In the genomic region with DNA sequence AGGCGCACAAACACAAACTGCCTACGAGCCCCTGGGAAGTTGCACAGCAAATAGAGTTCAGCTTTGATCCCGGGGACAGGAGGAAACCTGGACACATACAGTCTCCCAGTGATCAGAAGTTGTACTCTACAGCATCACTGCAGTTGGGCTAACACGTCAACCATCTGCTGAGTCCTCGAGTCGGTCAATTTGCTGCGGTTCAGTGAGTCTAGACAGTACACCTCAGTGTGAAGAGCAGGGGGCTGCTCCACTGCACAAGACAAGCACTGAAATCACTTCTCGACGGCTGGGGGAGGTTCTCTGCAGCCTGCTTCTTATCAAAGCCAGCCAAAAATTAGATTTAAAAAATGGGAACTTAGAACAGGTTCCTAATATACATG, we compare ENCODE assay signal across 15 mouse cellular contexts.
DNase-seq lines count a peak whose midpoint lies in the region; ATAC-seq and TF ChIP-seq lines count a peak whose summit lies in the region.
"Had no signal": no experiment of that assay in that cellular context is flagged by ENCODE, and none has a peak within 500 bp of the region (broad histone marks: within the 10 kb centered on the region; RNA-seq: fewer than 3 reads in every experiment).

No protein-coding gene starts in this region.

- H3K4me2 ChIP-seq in forebrain, postnatal 0 days (ENCODE audit: low read depth): no peak overlapping the region
- H3K4me2 ChIP-seq in neural tube, embryonic 14.5 days (ENCODE audit: low read depth, low read length): no peak overlapping the region
- no peak overlapping the region for H3K4me2 ChIP-seq in heart, embryonic 11.5 days
- H3K4me2 ChIP-seq: embryonic facial prominence, embryonic 15.5 days; heart, embryonic 13.5 days; intestine, embryonic 15.5 days; limb, embryonic 15.5 days; midbrain, embryonic 13.5 days had no signal

- no peak overlapping the region for H3K9ac ChIP-seq in forebrain, postnatal 0 days
- no peak overlapping the region for H3K9ac ChIP-seq in neural tube, embryonic 14.5 days (replicated peaks; ENCODE audit: low read depth, low read length)
- no peak overlapping the region for H3K9ac ChIP-seq in heart, embryonic 11.5 days (ENCODE audit: low read depth, low read length)
- H3K9ac ChIP-seq: embryonic facial prominence, embryonic 15.5 days; heart, embryonic 13.5 days; intestine, embryonic 15.5 days; limb, embryonic 15.5 days; midbrain, embryonic 13.5 days had no signal

- WGBS in embryonic facial prominence, embryonic 10.5 days: 74% methylated on average over 9 of the region's 9 CpGs
- 37% methylated on average over 9 of the region's 9 CpGs for WGBS in forebrain, postnatal 0 days
- WGBS in neural tube, embryonic 14.5 days: 60% methylated on average over 9 of the region's 9 CpGs
- WGBS in heart, embryonic 11.5 days (ENCODE audit: insufficient replicate concordance): 81% methylated on average over 9 of the region's 9 CpGs

- no peaks in the 10 kb centered on the region for H3K36me3 ChIP-seq in embryonic facial prominence, embryonic 10.5 days (replicated peaks)
- no peaks in the 10 kb centered on the region for H3K36me3 ChIP-seq in forebrain, postnatal 0 days (ENCODE audit: insufficient read depth)
- no peaks in the 10 kb centered on the region for H3K36me3 ChIP-seq in neural tube, embryonic 14.5 days (ENCODE audit: control insufficient read depth, insufficient read depth, low read length)
- H3K36me3 ChIP-seq in heart, embryonic 11.5 days (ENCODE audit: control insufficient read depth, insufficient read depth, low read length): no peaks in the 10 kb centered on the region
- H3K36me3 ChIP-seq: embryonic facial prominence, embryonic 15.5 days; heart, embryonic 13.5 days; intestine, embryonic 15.5 days; limb, embryonic 15.5 days; midbrain, embryonic 13.5 days had no signal

- no peaks in the 10 kb centered on the region for H3K27me3 ChIP-seq in embryonic facial prominence, embryonic 10.5 days (replicated peaks; ENCODE audit: low read depth, poor library complexity, severe bottlenecking)
- H3K27me3 ChIP-seq in forebrain, postnatal 0 days (ENCODE audit: insufficient read depth, low read length): no peaks in the 10 kb centered on the region
- no peaks in the 10 kb centered on the region for H3K27me3 ChIP-seq in neural tube, embryonic 14.5 days (ENCODE audit: control insufficient read depth, insufficient read depth, low read length)
- H3K27me3 ChIP-seq in heart, embryonic 11.5 days (ENCODE audit: control insufficient read depth, insufficient read depth, low read length): no peaks in the 10 kb centered on the region
- H3K27me3 ChIP-seq: embryonic facial prominence, embryonic 15.5 days; heart, embryonic 13.5 days; intestine, embryonic 15.5 days; limb, embryonic 15.5 days; midbrain, embryonic 13.5 days had no signal

- TF ChIP-seq CTCF in forebrain, postnatal 0 days (IDR thresholded peaks at IDR 0.05; ENCODE audit: low read depth): no peak

- peak; percentile 4 for DNase-seq in kidney, postnatal 14 days
- DNase-seq in kidney, adult 11 months: no peak
- DNase-seq in embryonic facial prominence, embryonic 10.5 days (ENCODE audit: low spot score): peak; percentile 11
- DNase-seq in forebrain, postnatal 0 days: peak; percentile 27
- DNase-seq in left cerebral cortex, postnatal 14 days (ENCODE audit: low spot score in 2 of 2): no peak
- DNase-seq: cerebellum, adult 11-12 months; layer of hippocampus, postnatal 36 days had no signal

- H3K9me3 ChIP-seq in embryonic facial prominence, embryonic 10.5 days: peaks cover 3% of the 10 kb centered on the region; the same call in 1 of the 2 replicates
- H3K9me3 ChIP-seq in forebrain, postnatal 0 days (ENCODE audit: low read length): no peaks in the 10 kb centered on the region
- no peaks in the 10 kb centered on the region for H3K9me3 ChIP-seq in neural tube, embryonic 14.5 days (ENCODE audit: control insufficient read depth, low read length)
- no peaks in the 10 kb centered on the region for H3K9me3 ChIP-seq in heart, embryonic 11.5 days (replicated peaks; ENCODE audit: control insufficient read depth, low read length)
- H3K9me3 ChIP-seq: embryonic facial prominence, embryonic 15.5 days; intestine, embryonic 15.5 days; limb, embryonic 15.5 days; midbrain, embryonic 13.5 days had no signal

- no peak overlapping the region for H3K4me3 ChIP-seq in embryonic facial prominence, embryonic 10.5 days
- no peak overlapping the region for H3K4me3 ChIP-seq in forebrain, postnatal 0 days (ENCODE audit: low read depth, low read length)
- H3K4me3 ChIP-seq in neural tube, embryonic 14.5 days (ENCODE audit: low read depth, low read length): no peak overlapping the region
- H3K4me3 ChIP-seq in heart, embryonic 11.5 days (ENCODE audit: low read depth, low read length): no peak overlapping the region
- H3K4me3 ChIP-seq: embryonic facial prominence, embryonic 15.5 days; gastrocnemius, adult 2 months; heart, embryonic 13.5 days; intestine, embryonic 15.5 days; limb, embryonic 15.5 days; midbrain, embryonic 13.5 days had no signal

- H3K27ac ChIP-seq in embryonic facial prominence, embryonic 10.5 days (replicated peaks): no peak overlapping the region
- H3K27ac ChIP-seq in forebrain, postnatal 0 days (ENCODE audit: low read depth, low read length): no peak overlapping the region
- H3K27ac ChIP-seq in neural tube, embryonic 14.5 days (ENCODE audit: low read depth, low read length): no peak overlapping the region
- H3K27ac ChIP-seq in heart, embryonic 11.5 days (ENCODE audit: low read depth, low read length): no peak overlapping the region
- H3K27ac ChIP-seq: embryonic facial prominence, embryonic 15.5 days; gastrocnemius, adult 2 months; heart, embryonic 13.5 days; intestine, embryonic 15.5 days; limb, embryonic 15.5 days; midbrain, embryonic 13.5 days had no signal

- intact Hi-C loops in left cerebral cortex, postnatal 14 days (cut with DNase I): no loop called here

- ATAC-seq in forebrain, postnatal 0 days: peak; percentile 69
- peak; percentile 51; the same call in 1 of the 2 replicates for ATAC-seq in neural tube, embryonic 14.5 days (ENCODE audit: low read depth)
- ATAC-seq in heart, embryonic 11.5 days (replicated peaks; ENCODE audit: insufficient number of reproducible peaks, low FRiP score, low TSS enrichment): no peak
- ATAC-seq: intestine, embryonic 15.5 days; midbrain, embryonic 13.5 days had no signal

- H3K4me1 ChIP-seq in embryonic facial prominence, embryonic 10.5 days: no peaks in the 10 kb centered on the region
- H3K4me1 ChIP-seq in forebrain, postnatal 0 days (ENCODE audit: insufficient read depth): no peaks in the 10 kb centered on the region
- no peaks in the 10 kb centered on the region for H3K4me1 ChIP-seq in neural tube, embryonic 14.5 days (ENCODE audit: control insufficient read depth, insufficient read depth, low read length)
- no peaks in the 10 kb centered on the region for H3K4me1 ChIP-seq in heart, embryonic 11.5 days (ENCODE audit: control insufficient read depth, insufficient read depth, low read length)
- H3K4me1 ChIP-seq: embryonic facial prominence, embryonic 15.5 days; heart, embryonic 13.5 days; intestine, embryonic 15.5 days; limb, embryonic 15.5 days; midbrain, embryonic 13.5 days had no signal

Comparison
In these comparisons a context has a peak if more than half of its experiments do, and no peak if none do; other contexts are left out.
1. DNase-seq: peak in kidney, postnatal 14 days (single experiment), embryonic facial prominence, embryonic 10.5 days (single experiment) and forebrain, postnatal 0 days (single experiment); none in kidney, adult 11 months (single experiment) and left cerebral cortex, postnatal 14 days (0 of 2).